Comparison of ENCODE assay signal across 19 mouse cellular contexts in the genomic region with DNA sequence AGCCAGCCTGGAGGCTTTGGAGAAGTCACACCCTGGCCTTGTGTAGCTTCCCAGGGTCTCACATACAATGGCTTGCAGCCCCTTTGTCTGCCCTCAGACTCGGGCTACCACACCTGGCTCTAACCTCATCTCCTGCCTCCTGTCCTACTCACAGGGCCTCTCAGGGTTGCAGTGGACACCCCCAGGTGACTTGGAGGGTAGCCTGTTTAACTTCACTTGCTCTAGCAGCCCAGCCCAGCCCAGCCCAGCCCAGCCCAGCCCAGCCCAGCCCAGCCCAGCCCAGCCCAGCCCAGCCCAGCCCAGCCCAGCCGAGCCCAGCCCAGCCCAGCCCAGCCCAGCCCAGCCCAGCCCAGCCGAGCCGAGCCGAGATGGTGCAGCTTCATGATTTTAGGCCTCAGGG. TPM values are rescaled to one million over a fixed set of nuclear protein-coding genes. Genes with fewer than 3 reads are reported as not detected.
DNase-seq lines count a peak whose midpoint lies in the region; ATAC-seq and TF ChIP-seq lines count a peak whose summit lies in the region.
"Had no signal": no experiment of that assay in that cellular context is flagged by ENCODE, and none has a peak within 500 bp of the region (broad histone marks: within the 10 kb centered on the region; RNA-seq: fewer than 3 reads in every experiment).

No protein-coding gene starts in this region.

- H3K4me2 ChIP-seq in heart, embryonic 13.5 days, result no peak overlapping the region
- peak overlapping the region; percentile 10; the same call in 1 of the 2 replicates for H3K4me2 ChIP-seq in liver, embryonic 12.5 days
- H3K4me2 ChIP-seq in liver, embryonic 11.5 days, result no peak overlapping the region
- no peak overlapping the region for H3K4me2 ChIP-seq in embryonic facial prominence, embryonic 14.5 days (ENCODE audit: low read depth, low read length)
- H3K4me2 ChIP-seq in liver, postnatal 0 days (ENCODE audit: low read depth, low read length), result no peak overlapping the region
- H3K4me2 ChIP-seq: hindbrain, embryonic 15.5 days; midbrain, embryonic 13.5 days had no signal

- no peak for ATAC-seq in heart, embryonic 13.5 days (ENCODE audit: extremely low read depth, insufficient number of reproducible peaks, low FRiP score, low TSS enrichment)
- ATAC-seq in liver, embryonic 12.5 days, result no peak
- no peak for ATAC-seq in liver, embryonic 11.5 days (replicated peaks; ENCODE audit: low FRiP score)
- ATAC-seq in embryonic facial prominence, embryonic 14.5 days (ENCODE audit: low read depth), result no peak
- peak; percentile 19; the same call in 1 of the 2 replicates for ATAC-seq in liver, postnatal 0 days
- no peak for ATAC-seq in megakaryocyte-erythroid progenitor cell, adult 5-6 weeks (replicated peaks; ENCODE audit: low FRiP score, low TSS enrichment, poor library complexity, severe bottlenecking)
- ATAC-seq: forebrain, embryonic 14.5 days; midbrain, embryonic 13.5 days had no signal

- H3K36me3 ChIP-seq in heart, embryonic 13.5 days, result no peaks in the 10 kb centered on the region
- H3K36me3 ChIP-seq in liver, embryonic 12.5 days, result no peaks in the 10 kb centered on the region
- no peaks in the 10 kb centered on the region for H3K36me3 ChIP-seq in liver, embryonic 11.5 days (ENCODE audit: control insufficient read depth, insufficient read depth, low read length)
- no peaks in the 10 kb centered on the region for H3K36me3 ChIP-seq in embryonic facial prominence, embryonic 14.5 days (ENCODE audit: control insufficient read depth, insufficient read depth, low read length)
- H3K36me3 ChIP-seq in liver, postnatal 0 days (replicated peaks; ENCODE audit: insufficient read depth, low read length), result no peaks in the 10 kb centered on the region
- H3K36me3 ChIP-seq: hindbrain, embryonic 15.5 days; midbrain, embryonic 13.5 days had no signal

- intact Hi-C loops in left cerebral cortex, postnatal 10 days (cut with DNase I), result no loop called here

- H3K27ac ChIP-seq in heart, embryonic 13.5 days (replicated peaks), result peak overlapping the region; percentile 75
- H3K27ac ChIP-seq in liver, embryonic 12.5 days, result no peak overlapping the region
- H3K27ac ChIP-seq in liver, embryonic 11.5 days (ENCODE audit: low read depth, low read length), result no peak overlapping the region
- H3K27ac ChIP-seq in embryonic facial prominence, embryonic 14.5 days (replicated peaks; ENCODE audit: low read depth, low read length), result peak overlapping the region; percentile 61; the same call in 1 of the 2 replicates
- no peak overlapping the region for H3K27ac ChIP-seq in liver, postnatal 0 days (ENCODE audit: low read depth)
- H3K27ac ChIP-seq: hindbrain, embryonic 15.5 days; liver, embryonic 14.5 days; midbrain, embryonic 13.5 days had no signal

- no peak for TF ChIP-seq CTCF in liver, postnatal 0 days (IDR thresholded peaks at IDR 0.05; ENCODE audit: low read depth)

- DNase-seq in heart, adult 18-20 months, result no peak
- no peak for DNase-seq in liver, embryonic 11.5 days (ENCODE audit: low spot score)
- DNase-seq in embryonic facial prominence, embryonic 14.5 days (ENCODE audit: low spot score), result no peak
- no peak for DNase-seq in liver, postnatal 0 days
- no peak for DNase-seq in left cerebral cortex, postnatal 10 days (ENCODE audit: extremely low spot score in 1 of 2, low spot score in 2 of 2)
- DNase-seq: adrenal gland, postnatal 25 days; cerebellum, adult 11 months; kidney, adult 18-20 months; kidney, postnatal 10 days; right cerebral cortex, postnatal 25 days; thymus, postnatal 14 days had no signal

- WGBS in heart, embryonic 13.5 days, result 7% methylated on average over 5 of the region's 5 CpGs
- WGBS in liver, embryonic 12.5 days (ENCODE audit: insufficient replicate concordance), result 10% methylated on average over 5 of the region's 5 CpGs
- 8% methylated on average over 5 of the region's 5 CpGs for WGBS in liver, embryonic 11.5 days
- 12% methylated on average over 4 of the region's 5 CpGs for WGBS in embryonic facial prominence, embryonic 14.5 days
- WGBS in liver, postnatal 0 days (ENCODE audit: insufficient replicate concordance), result 15% methylated on average over 5 of the region's 5 CpGs

- TF ChIP-seq EP300 in liver, postnatal 0 days (IDR thresholded peaks at IDR 0.05; ENCODE audit: low read depth), result no peak

- H3K27me3 ChIP-seq in heart, embryonic 13.5 days (replicated peaks), result 0 out of 2 replicates have a peak, but pooled peaks cover 3% of the 10 kb centered on the region
- H3K27me3 ChIP-seq in liver, embryonic 12.5 days (replicated peaks), result peaks cover 26% of the 10 kb centered on the region
- no peaks in the 10 kb centered on the region for H3K27me3 ChIP-seq in liver, embryonic 11.5 days (replicated peaks; ENCODE audit: control insufficient read depth, insufficient read depth, low read length)
- H3K27me3 ChIP-seq in embryonic facial prominence, embryonic 14.5 days (replicated peaks; ENCODE audit: control insufficient read depth, insufficient read depth, low read length), result no peaks in the 10 kb centered on the region
- no peaks in the 10 kb centered on the region for H3K27me3 ChIP-seq in liver, postnatal 0 days (ENCODE audit: insufficient read depth, low read length)
- H3K27me3 ChIP-seq: CH12.LX; hindbrain, embryonic 15.5 days; midbrain, embryonic 13.5 days had no signal

- peaks cover 45% of the 10 kb centered on the region for H3K4me1 ChIP-seq in heart, embryonic 13.5 days
- peaks cover 16% of the 10 kb centered on the region for H3K4me1 ChIP-seq in liver, embryonic 12.5 days
- no peaks in the 10 kb centered on the region; the same call in 1 of the 2 replicates for H3K4me1 ChIP-seq in liver, embryonic 11.5 days (replicated peaks; ENCODE audit: control insufficient read depth, insufficient read depth, low read length)
- peaks cover 54% of the 10 kb centered on the region for H3K4me1 ChIP-seq in embryonic facial prominence, embryonic 14.5 days (ENCODE audit: control insufficient read depth, insufficient read depth, low read length)
- H3K4me1 ChIP-seq in liver, postnatal 0 days (ENCODE audit: insufficient read depth), result no peaks in the 10 kb centered on the region
- H3K4me1 ChIP-seq: hindbrain, embryonic 15.5 days had no signal

- no peak overlapping the region for H3K4me3 ChIP-seq in heart, embryonic 13.5 days
- no peak overlapping the region for H3K4me3 ChIP-seq in liver, embryonic 12.5 days
- no peak overlapping the region for H3K4me3 ChIP-seq in liver, embryonic 11.5 days (ENCODE audit: low read depth, low read length)
- no peak overlapping the region for H3K4me3 ChIP-seq in embryonic facial prominence, embryonic 14.5 days (ENCODE audit: low read depth, low read length)
- H3K4me3 ChIP-seq in liver, postnatal 0 days (ENCODE audit: low read depth, low read length), result no peak overlapping the region
- H3K4me3 ChIP-seq: hindbrain, embryonic 15.5 days; midbrain, embryonic 13.5 days had no signal

- H3K9me3 ChIP-seq in heart, embryonic 13.5 days, result no peaks in the 10 kb centered on the region
- H3K9me3 ChIP-seq in liver, embryonic 12.5 days (replicated peaks), result no peaks in the 10 kb centered on the region
- no peaks in the 10 kb centered on the region for H3K9me3 ChIP-seq in liver, embryonic 11.5 days (ENCODE audit: control insufficient read depth, low read length)
- H3K9me3 ChIP-seq in embryonic facial prominence, embryonic 14.5 days (ENCODE audit: control insufficient read depth, low read length), result no peaks in the 10 kb centered on the region
- no peaks in the 10 kb centered on the region for H3K9me3 ChIP-seq in liver, postnatal 0 days (ENCODE audit: low read length)
- H3K9me3 ChIP-seq: hindbrain, embryonic 15.5 days; midbrain, embryonic 13.5 days had no signal

- H3K9ac ChIP-seq in heart, embryonic 13.5 days, result 0 out of 2 replicates have a peak overlapping the region, but pooled peaks have one; percentile 50
- no peak overlapping the region for H3K9ac ChIP-seq in liver, embryonic 12.5 days
- no peak overlapping the region for H3K9ac ChIP-seq in liver, embryonic 11.5 days (ENCODE audit: low read depth, low read length)
- H3K9ac ChIP-seq in embryonic facial prominence, embryonic 14.5 days (ENCODE audit: low read depth, low read length), result no peak overlapping the region
- H3K9ac ChIP-seq in liver, postnatal 0 days (replicated peaks), result no peak overlapping the region
- H3K9ac ChIP-seq: hindbrain, embryonic 15.5 days; liver, embryonic 14.5 days; midbrain, embryonic 13.5 days had no signal

RNA-seq across cellular contexts. Expression of gene Megf6, which starts 43.5 kb away (rescaled TPM):
- polyA plus RNA-seq in heart, embryonic 13.5 days (2015; fragmentation: Nextera tagmentation; extraction: Ambion mirVana), result 25.9 and 28.4 TPM in 2 replicates
- 1 to 10 TPM; 3.7 to 4.6 TPM for total RNA-seq in heart, adult 18-20 months (2021)
- 3.8 and 4.3 TPM in 2 replicates for polyA plus RNA-seq in liver, embryonic 12.5 days (2016; fragmentation: Nextera tagmentation; extraction: Ambion mirVana)
- polyA plus RNA-seq in liver, embryonic 11.5 days (2014; fragmentation: Nextera tagmentation; extraction: Ambion mirVana), result 5.8 and 5.9 TPM in 2 replicates
- 91.2 and 97.2 TPM in 2 replicates for polyA plus RNA-seq in embryonic facial prominence, embryonic 14.5 days (2014; fragmentation: Nextera tagmentation; extraction: Ambion mirVana)
- polyA plus RNA-seq in liver, postnatal 0 days (2015; fragmentation: Nextera tagmentation; extraction: Ambion mirVana), result 0.67 and 0.89 TPM in 2 replicates
- 0.22 and 0.37 TPM in 2 replicates for total RNA-seq in megakaryocyte-erythroid progenitor cell, adult 5-6 weeks (2014; fragmentation: Nextera tagmentation)
- 0.38 TPM in 1 of 2 replicates, not detected in the other for total RNA-seq in megakaryocyte-erythroid progenitor cell, adult 5-6 weeks (2017)
- 10 to 100 TPM in 1 of 2 experiments, 1 to 10 TPM in 1; 9.2 to 16.3 TPM for total RNA-seq in left cerebral cortex, postnatal 10 days (2021)
- total RNA-seq: CH12.LX had no signal

RNA-seq across cellular contexts. Expression of gene Tprgl, which starts 53.6 kb away (rescaled TPM):
- polyA plus RNA-seq in heart, embryonic 13.5 days (2015; fragmentation: Nextera tagmentation; extraction: Ambion mirVana), result 119 and 121 TPM in 2 replicates
- total RNA-seq in heart, adult 18-20 months (2021), result 100 to 1,000 TPM; 120 to 127 TPM
- 162 and 167 TPM in 2 replicates for polyA plus RNA-seq in liver, embryonic 12.5 days (2016; fragmentation: Nextera tagmentation; extraction: Ambion mirVana)
- 133 and 149 TPM in 2 replicates for polyA plus RNA-seq in liver, embryonic 11.5 days (2014; fragmentation: Nextera tagmentation; extraction: Ambion mirVana)
- 148 and 155 TPM in 2 replicates for polyA plus RNA-seq in embryonic facial prominence, embryonic 14.5 days (2014; fragmentation: Nextera tagmentation; extraction: Ambion mirVana)
- polyA plus RNA-seq in liver, postnatal 0 days (2015; fragmentation: Nextera tagmentation; extraction: Ambion mirVana), result 74.4 and 83.4 TPM in 2 replicates
- total RNA-seq in megakaryocyte-erythroid progenitor cell, adult 5-6 weeks (2014; fragmentation: Nextera tagmentation), result 67.6 and 82.8 TPM in 2 replicates
- 39.9 and 49.6 TPM in 2 replicates for total RNA-seq in megakaryocyte-erythroid progenitor cell, adult 5-6 weeks (2017)
- total RNA-seq in left cerebral cortex, postnatal 10 days (2021), result 100 to 1,000 TPM; 136 to 140 TPM

Comparison
In these comparisons a context has a peak if more than half of its experiments do, and no peak if none do; other contexts are left out.
1. H3K27ac ChIP-seq: peak in heart, embryonic 13.5 days (single experiment) and embryonic facial prominence, embryonic 14.5 days (single experiment); none in liver, embryonic 12.5 days (single experiment), liver, embryonic 11.5 days (single experiment) and liver, postnatal 0 days (single experiment).